Mouse (Mus musculus) embryonic fibroblast, embryonic 13.5 days (primary cell): ENCODE data around the gene Spaca6. TPM values are rescaled to one million over a fixed set of nuclear protein-coding genes. Genes with fewer than 3 reads are reported as not detected.

Source experiments
- H3K27ac ChIP-seq: 2 replicates; pipeline ENCODE4 v1.5.1; 2012; ENCODE audit warnings: low read length, control low read depth, inconsistent platforms; ENCODE audit not compliant: insufficient read depth
- H3K4me1 ChIP-seq: 2 replicates; pipeline ENCODE4 v1.6.1; 2011; ENCODE audit warnings: low read length; ENCODE audit not compliant: control insufficient read depth, insufficient read depth
- H3K4me3 ChIP-seq: 2 replicates; pipeline ENCODE4 v1.5.1; 2011; ENCODE audit warnings: mild to moderate bottlenecking, control low read depth, low read length; ENCODE audit not compliant: insufficient read depth
- CTCF ChIP-seq: IDR thresholded peaks from 2 replicates; pipeline ENCODE4 v1.5.1; 2011; ENCODE audit warnings: mild to moderate bottlenecking, control low read depth, low read length, moderate library complexity, borderline replicate concordance; ENCODE audit not compliant: insufficient read depth
- POLR2A ChIP-seq: IDR thresholded peaks from 2 replicates; pipeline ENCODE4 v1.6.1; 2011; ENCODE audit warnings: low read depth, mild to moderate bottlenecking, control low read depth, low read length, moderate library complexity
- polyA plus RNA-seq: library from polyadenylated mRNA; stranded (reverse); fragments of >200 nt; gene quantifications from 2 replicates; pipeline ENCODE4 v1.2.4, GENCODE M21; 2011; ENCODE audit warnings: low read depth; ENCODE audit not compliant: missing spikeins, insufficient read length

Gene Spaca6
- 122 and 140 TPM in 2 replicates for polyA plus RNA-seq

GRCm38 (mm10) chr17:17826751-17827657, at the start of gene Spaca6:
Gene Spaca6 (plus strand): TSS chr17:17827158.
- peak within 1 kb of the TSS; percentile 98 for H3K4me3 ChIP-seq
- TF ChIP-seq POLR2A: peak; percentile 99
- no peak for TF ChIP-seq CTCF
- H3K4me1 ChIP-seq: peaks cover 15% of the 10 kb centered on the region
- peak within 1 kb of the TSS; percentile 100 for H3K27ac ChIP-seq

DNA sequence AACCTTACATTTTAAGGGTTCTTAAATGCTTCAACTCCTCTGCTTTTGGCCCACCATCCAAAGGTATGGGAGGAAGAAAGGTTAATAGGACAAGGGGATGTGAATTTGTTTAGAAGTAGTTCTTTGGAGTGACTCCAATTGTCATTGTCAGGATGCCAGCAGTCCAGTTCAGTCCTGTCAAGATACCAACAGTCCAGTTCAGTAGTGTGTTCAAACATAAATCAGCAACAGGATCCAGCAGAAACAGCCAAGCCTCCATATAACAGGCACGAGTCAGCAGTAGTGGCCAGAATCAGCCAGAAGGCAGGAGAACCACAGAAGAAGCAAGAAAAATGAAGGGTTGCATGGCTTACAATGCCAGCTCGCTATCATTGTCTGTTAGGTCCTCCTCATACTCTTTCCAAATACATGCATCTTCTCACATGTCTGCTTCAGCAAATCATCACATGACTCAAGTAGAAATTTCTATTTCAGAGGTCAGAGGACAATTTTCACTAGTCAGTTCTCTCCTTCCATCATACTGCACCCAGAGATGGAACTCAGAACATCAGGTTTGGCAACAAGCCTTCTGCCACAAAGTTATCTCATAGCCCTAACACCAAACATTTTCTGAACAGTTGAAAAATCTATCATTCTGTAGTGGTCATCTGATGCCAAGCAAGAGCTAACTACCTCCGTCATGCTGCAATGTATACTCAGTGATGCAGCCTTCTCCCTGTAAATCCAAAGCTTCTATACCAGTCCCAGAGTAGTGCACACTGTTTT, 35.9 kb upstream of the Spaca6 start:
- H3K4me3 ChIP-seq: no peak overlapping the region
- TF ChIP-seq CTCF: no peak
- H3K4me1 ChIP-seq: peaks cover 13% of the 10 kb centered on the region
- H3K27ac ChIP-seq: peak overlapping the region; percentile 96

DNA sequence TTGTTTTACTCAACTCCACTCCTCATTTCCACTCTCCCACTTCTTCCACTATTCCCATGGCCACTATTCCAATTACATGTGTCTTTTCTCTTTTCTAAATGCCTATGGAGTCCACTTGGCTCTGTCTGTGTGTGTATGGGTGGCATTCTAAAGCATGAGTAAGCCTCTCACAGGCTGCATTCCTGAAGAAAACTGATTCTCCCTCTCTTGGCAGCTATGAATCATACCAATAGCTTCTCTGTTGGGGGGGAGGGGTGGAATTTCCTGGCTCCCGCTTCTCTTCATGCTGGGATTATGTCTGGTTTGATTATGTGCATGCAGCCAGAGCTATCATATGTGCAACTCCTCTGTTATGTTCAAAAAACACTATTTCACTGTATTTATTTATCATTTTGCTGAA, 34.4 kb upstream of the Spaca6 start:
- H3K27ac ChIP-seq: peak overlapping the region; percentile 96
- H3K4me3 ChIP-seq: no peak overlapping the region
- H3K4me1 ChIP-seq: peaks cover 13% of the 10 kb centered on the region
- TF ChIP-seq POLR2A (no peak), CTCF (no peak)

DNA sequence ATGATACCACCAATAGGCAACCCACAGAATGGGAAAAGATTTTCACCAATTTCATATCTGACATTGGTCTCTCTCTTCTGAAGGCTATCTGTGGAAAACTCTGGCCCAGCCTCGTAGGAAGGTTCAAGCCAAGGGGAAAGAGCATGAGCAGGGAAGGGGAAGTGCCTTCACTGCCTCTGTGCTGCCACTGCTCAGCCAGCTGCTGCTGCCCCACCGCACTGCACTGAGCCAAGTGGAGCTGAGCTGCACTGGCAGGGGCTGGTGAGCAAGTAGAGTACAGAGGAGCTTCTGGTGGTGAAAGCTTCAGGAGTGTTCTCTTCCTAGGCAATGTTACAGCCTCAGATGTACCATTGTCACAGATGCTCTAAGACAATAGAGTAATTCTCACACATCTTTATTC, 31.4 kb upstream of the Spaca6 start:
- Histone ChIP-seq H3K4me1 (peaks cover 13% of the 10 kb centered on the region), H3K4me3 (no peak overlapping the region), H3K27ac (no peak overlapping the region)
- TF ChIP-seq POLR2A: no peak
- TF ChIP-seq CTCF: no peak

GRCm38 (mm10) chr17:17823612-17824336, 3.2 kb upstream of the Spaca6 start:
- no peak overlapping the region for H3K4me3 ChIP-seq
- peaks cover 5% of the 10 kb centered on the region; the same call in 1 of the 2 replicates for H3K4me1 ChIP-seq
- no peak for TF ChIP-seq CTCF
- no peak for TF ChIP-seq POLR2A
- peak overlapping the region; percentile 61; the same call in 1 of the 2 replicates for H3K27ac ChIP-seq

DNA sequence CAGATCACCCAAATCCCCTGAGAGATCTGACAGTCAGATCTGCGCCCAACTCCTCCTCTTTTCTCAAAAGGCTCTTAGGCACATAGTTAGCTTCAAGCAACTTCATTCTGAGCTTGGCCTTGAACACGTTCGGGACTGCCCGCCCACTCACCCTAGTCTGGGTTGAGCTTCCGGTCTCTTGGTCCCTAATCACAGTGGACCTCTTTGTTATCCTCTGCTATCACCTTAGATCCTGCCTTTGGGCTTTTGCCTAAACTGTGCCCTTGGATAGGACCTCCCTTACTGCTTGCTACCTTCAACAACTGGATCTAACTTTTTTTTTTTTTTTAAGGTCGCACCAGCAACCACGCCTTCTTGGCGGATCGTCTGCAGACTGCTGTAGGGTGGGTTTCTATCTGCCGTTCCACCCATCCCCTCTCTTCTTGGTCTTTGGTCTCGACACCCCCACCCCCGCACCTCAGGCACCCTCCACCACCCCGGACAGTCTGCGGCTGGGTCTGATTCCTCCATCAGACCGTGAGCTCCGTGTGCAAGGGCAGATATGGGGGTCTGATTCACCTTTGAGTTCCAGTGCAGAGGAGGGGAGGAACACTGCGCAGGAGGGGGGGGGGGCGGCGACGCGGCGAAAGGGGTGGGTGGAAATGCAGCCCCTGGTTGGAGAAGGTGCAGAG, 902 bp upstream of the Spaca6 start:
- H3K4me3 ChIP-seq: peak overlapping the region; percentile 66
- TF ChIP-seq POLR2A (peak; percentile 71), CTCF (no peak)
- H3K4me1 ChIP-seq: peaks cover 10% of the 10 kb centered on the region
- H3K27ac ChIP-seq: peak overlapping the region; percentile 100

GRCm38 (mm10) chr17:17827658-17828190, 766 bp downstream of the Spaca6 start:
- H3K27ac ChIP-seq: peak overlapping the region; percentile 99
- peak overlapping the region; percentile 98 for H3K4me3 ChIP-seq
- H3K4me1 ChIP-seq: peaks cover 18% of the 10 kb centered on the region
- TF ChIP-seq POLR2A: peak; percentile 40
- no peak for TF ChIP-seq CTCF

- Histone ChIP-seq H3K4me3 (peak overlapping the region; percentile 98), H3K4me1 (peaks cover 18% of the 10 kb centered on the region), H3K27ac (peak overlapping the region; percentile 99)
- TF ChIP-seq POLR2A (peak; percentile 83), CTCF (no peak)
Observed at GRCm38 (mm10) chr17:17828191-17828981, 1.4 kb downstream of the Spaca6 start.
